Mouse (Mus musculus): ENCODE measurements around the gene Astn2. TPM values are rescaled to one million over a fixed set of nuclear protein-coding genes. Genes with fewer than 3 reads are reported as not detected.
"Not testable (repeated sequence)": the region's sequence is repeated elsewhere in the genome, so short reads cannot be mapped to it uniquely, and the experiment has no call there.

The Astn2 gene
- total RNA-seq, 2 experiments from 2014 or later = not detected

DNA sequence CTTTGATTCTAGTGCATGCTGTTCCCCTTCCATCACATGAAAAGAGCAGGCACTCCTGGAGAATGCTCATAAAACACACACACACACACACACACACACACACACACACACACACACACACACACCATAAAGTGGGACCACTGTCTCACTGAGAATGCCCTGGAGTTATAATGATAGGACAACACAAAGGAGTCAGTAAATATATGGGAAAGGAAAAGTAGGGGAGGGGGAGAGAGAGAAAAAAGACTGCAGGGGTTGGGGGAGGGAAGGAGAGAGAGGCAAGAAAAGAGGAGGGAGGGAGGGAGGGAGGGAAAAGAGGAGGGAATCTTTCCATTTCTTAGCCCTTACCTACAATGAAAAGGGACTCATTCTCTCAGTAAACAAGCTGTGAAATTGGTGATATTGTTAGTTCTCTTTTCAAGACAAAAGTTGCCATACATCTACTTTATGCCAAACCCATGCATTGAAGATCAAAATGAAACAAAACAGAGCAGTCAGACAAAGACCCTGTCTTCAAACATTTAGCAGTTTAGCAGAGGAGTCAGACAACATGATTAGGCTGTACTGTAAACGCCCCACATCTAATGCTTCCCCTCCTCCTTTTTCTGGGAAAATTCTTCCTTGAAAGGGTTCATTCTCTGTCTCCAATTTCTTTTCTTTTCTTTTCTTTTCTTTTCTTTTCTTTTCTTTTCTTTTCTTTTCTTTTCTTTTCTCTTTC lies 717.2 kb downstream of the Astn2 start:
- ATAC-seq (replicated peaks; ENCODE audit: poor library complexity) = no peak

- ATAC-seq (replicated peaks; ENCODE audit: poor library complexity) = no peak
These were observed 718.0 kb downstream of the Astn2 start for GRCm38 (mm10) chr4:65686258-65687005.

DNA sequence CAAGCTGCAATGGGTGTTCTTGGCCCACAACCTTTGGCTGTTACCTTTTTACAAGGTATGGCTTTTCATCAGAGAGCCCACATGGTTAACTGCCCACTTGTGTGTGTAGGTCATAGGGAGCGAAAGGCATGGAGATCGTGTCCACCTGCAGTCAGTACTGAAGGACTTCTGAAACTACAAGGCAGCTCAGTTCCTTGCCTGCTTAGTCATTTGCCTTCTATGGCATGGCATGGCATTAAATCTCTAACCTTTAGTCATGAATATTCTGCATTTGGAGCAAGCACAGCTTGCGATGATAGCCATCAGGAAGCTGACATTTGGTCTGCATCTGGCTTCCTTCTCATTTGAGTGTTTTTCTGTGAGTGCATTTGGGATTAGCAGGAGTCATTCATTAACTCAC lies 720.0 kb downstream of the Astn2 start:
- ATAC-seq (replicated peaks; ENCODE audit: poor library complexity) = no peak

GRCm38 (mm10) chr4:65679786-65680185 lies 724.6 kb downstream of the Astn2 start:
- not testable (repeated sequence) for ATAC-seq (replicated peaks; ENCODE audit: poor library complexity)

- no peak for ATAC-seq (replicated peaks; ENCODE audit: poor library complexity)
These were observed 725.5 kb downstream of the Astn2 start for GRCm38 (mm10) chr4:65678929-65679328.

DNA sequence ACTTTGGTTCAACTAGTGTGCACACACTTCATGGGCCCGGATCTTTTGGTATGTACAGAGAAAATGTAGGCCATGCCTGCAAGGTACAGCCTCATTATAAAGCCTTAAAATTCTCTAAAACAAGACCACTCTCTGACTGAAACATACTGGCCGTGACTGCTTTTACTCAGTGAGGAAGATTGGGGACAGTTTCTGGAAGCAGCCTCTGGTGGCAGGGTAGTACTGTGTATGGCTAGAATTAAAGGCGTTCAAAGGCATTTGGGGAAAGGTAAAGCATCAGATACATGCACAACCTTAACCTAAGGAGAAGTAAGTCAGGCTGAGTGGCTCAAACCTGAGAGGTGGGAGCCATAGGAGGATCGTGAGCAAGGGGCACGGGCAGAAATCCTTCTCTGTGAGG lies 725.9 kb downstream of the Astn2 start:
- no peak for ATAC-seq (replicated peaks; ENCODE audit: poor library complexity)

DNA sequence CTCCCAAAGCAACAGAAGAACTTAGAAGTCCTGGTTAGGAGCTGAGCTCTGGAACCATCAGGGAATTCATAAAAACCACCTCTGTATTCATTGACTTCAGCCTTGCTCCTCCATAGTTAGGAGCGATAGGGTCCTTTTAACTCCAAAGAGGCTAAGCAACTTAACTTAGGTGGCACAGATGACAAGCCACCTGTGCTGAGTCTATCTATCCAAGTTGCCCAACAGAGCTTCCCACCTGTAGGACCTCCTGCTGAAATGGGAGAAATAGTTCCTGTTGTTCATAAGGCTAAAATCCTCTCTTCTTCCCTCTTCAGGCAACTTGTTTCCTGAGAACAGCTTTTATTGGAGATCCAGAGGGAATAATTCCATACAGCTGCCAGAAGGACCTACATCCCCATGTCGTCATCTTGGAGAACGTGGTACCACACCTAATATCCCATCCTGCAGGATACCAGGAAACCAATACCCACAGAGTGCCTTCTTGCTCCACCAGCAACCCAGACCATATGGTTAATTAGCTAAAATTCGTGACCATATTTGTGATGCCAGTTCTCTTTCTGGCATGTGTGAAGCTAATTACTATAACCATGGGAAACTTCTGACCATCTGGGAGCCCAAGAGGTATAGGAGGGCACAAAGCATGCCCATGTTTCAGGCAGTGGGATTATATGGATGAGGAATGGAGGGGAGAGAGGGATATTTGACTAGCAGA lies 730.0 kb downstream of the Astn2 start:
- no peak for ATAC-seq (replicated peaks; ENCODE audit: poor library complexity)

DNA sequence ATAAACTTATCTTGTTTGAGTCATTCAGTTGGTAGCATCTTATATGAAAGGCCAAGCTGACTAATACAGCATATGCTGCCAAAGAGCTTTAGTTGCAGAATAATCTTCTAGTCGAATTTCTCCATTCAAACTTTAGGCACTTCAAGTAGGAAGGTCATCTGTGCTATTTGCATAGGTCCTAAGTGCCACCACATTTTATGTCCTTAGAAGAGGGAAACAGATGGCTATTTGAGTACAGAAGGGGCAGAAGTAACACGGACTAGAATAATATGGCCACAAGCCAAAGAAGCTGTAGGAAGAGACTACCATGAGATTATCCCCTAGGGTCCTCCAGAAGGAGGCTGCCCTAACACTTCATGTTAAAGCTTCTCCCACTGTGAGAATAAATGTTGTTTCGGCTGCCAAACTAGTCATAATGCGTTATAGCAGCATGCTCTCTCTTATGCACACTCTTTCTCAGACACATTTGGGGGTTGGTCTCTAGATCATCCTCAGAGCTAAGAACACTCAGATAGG lies 730.9 kb downstream of the Astn2 start:
- ATAC-seq (replicated peaks; ENCODE audit: poor library complexity) = no peak

GRCm38 (mm10) chr4:65672294-65672693 lies 732.1 kb downstream of the Astn2 start:
- ATAC-seq (replicated peaks; ENCODE audit: poor library complexity) = no peak

DNA sequence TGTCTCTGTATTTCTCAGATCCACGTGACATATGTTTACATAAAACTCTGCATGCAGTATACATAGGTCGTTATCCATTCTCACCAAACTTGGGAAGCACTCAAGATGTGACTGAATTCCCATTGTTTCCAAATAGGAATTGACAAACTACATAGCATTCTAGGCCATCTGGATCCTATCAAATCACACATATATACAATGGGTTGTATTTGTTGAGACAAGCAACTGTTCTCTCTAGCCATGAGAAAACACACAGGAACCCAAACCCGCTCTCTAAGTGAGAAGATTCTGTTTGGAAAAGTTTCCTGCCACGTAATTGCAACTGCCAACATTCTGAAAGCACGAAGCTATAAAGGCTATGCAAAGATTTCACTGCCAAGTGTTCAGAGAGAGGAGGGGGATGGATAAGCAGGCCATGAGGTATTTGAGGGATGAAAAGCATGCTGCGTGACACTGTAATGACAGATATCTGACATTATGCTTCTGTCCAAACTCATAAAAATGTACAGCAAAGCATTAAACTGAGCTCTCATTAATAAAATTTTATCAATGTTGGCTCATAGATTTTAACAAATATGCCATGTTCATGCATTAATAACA lies 732.7 kb downstream of the Astn2 start:
- ATAC-seq (replicated peaks; ENCODE audit: poor library complexity) = no peak

GRCm38 (mm10) chr4:65667030-65667610 lies 737.3 kb downstream of the Astn2 start:
- no peak for ATAC-seq (replicated peaks; ENCODE audit: poor library complexity)

- no peak for ATAC-seq (replicated peaks; ENCODE audit: poor library complexity)
These were observed 741.2 kb downstream of the Astn2 start for GRCm38 (mm10) chr4:65663176-65663575.

GRCm38 (mm10) chr4:65654723-65655122 lies 749.7 kb downstream of the Astn2 start:
- ATAC-seq (replicated peaks; ENCODE audit: poor library complexity) = peak; percentile 72

DNA sequence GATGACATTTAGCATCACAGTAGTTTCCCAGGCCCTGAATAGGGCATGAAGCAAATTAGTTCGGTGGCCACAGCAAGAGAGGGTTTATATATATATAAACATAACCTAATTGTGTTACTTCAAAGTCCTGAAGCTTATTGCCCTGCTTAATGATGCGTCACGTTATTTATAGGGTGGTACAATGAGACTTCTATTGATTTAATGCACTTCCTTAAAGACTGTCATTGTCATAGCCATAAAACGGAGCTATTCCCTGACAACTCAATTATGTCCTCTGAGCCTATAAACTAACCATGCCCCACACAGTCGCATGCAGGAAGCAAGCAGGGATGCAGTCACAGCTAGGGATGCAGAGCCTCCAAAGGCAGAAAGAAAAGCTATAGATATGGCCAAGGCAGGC lies 761.8 kb downstream of the Astn2 start:
- ATAC-seq (replicated peaks; ENCODE audit: poor library complexity) = no peak

DNA sequence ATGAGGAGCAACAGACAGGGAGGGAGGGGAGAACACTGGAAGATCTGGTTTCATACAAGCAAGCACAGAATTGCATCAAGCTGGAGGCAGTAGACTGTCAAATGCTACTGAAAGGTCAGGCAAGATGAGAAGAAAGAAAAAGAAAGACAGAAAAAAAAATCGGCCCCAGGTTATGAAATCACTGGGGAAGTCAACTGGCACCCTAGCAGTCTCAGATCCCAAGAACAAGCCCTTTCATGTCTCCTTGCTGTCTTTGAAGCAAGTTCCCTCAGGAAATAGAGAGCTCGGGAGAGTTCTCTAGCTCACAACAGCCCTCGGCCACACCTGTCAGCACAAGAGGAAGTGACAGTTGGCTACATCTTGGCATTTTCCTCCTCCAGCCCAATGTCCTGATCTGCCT lies 766.2 kb downstream of the Astn2 start:
- ATAC-seq (replicated peaks; ENCODE audit: poor library complexity) = no peak

GRCm38 (mm10) chr4:65620125-65620524 lies 784.3 kb downstream of the Astn2 start:
- ATAC-seq (replicated peaks; ENCODE audit: poor library complexity) = no peak

- ATAC-seq (replicated peaks; ENCODE audit: poor library complexity) = no peak
These were observed 791.3 kb downstream of the Astn2 start for GRCm38 (mm10) chr4:65613135-65613534.

DNA sequence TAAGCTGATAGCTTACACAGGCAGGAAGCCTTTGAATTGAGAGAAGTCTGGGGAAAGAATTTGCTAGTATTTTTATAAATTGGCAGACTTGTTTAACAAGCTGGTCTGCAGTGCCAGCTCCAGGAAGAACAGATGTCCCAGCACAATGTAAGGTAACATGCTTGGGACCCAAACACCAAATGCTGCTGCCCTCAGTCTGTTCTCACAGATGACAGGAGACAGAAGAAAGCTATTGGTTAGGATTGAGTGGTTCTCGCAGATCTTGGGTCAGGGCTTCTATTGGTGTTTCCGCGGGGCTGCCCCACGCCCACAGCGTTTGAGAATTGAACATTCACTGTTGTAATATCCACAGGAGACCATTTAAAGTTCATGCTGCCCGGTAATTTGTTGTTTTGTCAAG lies 793.5 kb downstream of the Astn2 start:
- ATAC-seq (replicated peaks; ENCODE audit: poor library complexity) = no peak

GRCm38 (mm10) chr4:65610329-65610728 lies 794.1 kb downstream of the Astn2 start:
- ATAC-seq (replicated peaks; ENCODE audit: poor library complexity) = no peak

DNA sequence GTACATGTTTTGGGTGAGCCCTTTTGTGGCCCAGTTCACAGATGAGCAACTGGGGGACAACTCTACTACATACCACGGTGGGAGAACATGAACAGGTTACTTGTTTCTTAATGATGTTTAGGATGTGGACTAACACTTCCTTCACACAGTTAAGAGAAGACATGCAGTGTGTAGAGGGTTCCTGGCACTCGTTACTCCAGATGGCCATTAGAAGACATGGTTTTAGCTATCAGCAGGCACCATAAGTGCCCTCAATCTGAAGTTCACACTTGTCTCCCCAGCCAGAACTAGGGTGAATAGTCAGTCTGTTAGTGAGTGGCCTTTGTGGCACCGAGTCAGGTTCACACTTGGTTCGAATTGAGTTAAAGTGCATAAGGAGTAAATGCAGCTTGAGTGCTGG lies 796.3 kb downstream of the Astn2 start:
- no peak for ATAC-seq (replicated peaks; ENCODE audit: poor library complexity)

- peak; percentile 29; the same call in 1 of the 2 replicates for ATAC-seq (replicated peaks; ENCODE audit: poor library complexity)
These were observed 797.2 kb downstream of the Astn2 start for GRCm38 (mm10) chr4:65607184-65607631.
